Mouse (Mus musculus) neural tube, embryonic 12.5 days (tissue): ENCODE measurements around the gene Gm44596. TPM values are rescaled to one million over a fixed set of nuclear protein-coding genes. Genes with fewer than 3 reads are reported as not detected.

Source experiments
- polyA plus RNA-seq: library from polyadenylated mRNA; unstranded; fragments of >200 nt; fragmentation: Nextera tagmentation; extraction: Ambion mirVana; gene quantifications from 2 replicates; pipeline ENCODE4 v1.2.1, GENCODE M21; 2016

Gene Gm44596
- polyA plus RNA-seq, 1 experiment from 2014 or later = not detected

Other genes with a start within 250 kb of the Gm44596 start
- 57.5 and 58.4 TPM in 2 replicates for gene Tspan9, start 231.9 kb upstream of the Gm44596 start, polyA plus RNA-seq
- gene Tead4, start 74.7 kb upstream of the Gm44596 start, polyA plus RNA-seq = 1.6 TPM in 2 replicates
- 18.9 and 20.5 TPM in 2 replicates for gene Tulp3, start 19.7 kb upstream of the Gm44596 start, polyA plus RNA-seq
- 147 and 154 TPM in 2 replicates for gene Rhno1, start 12.6 kb upstream of the Gm44596 start, polyA plus RNA-seq
- 32.0 and 36.8 TPM in 2 replicates for gene Foxm1, start 12.5 kb upstream of the Gm44596 start, polyA plus RNA-seq
- 0.17 and 0.34 TPM in 2 replicates for gene Tex52, start within 50 bp of the Gm44596 start, polyA plus RNA-seq
- 4.6 and 4.8 TPM in 2 replicates for gene Nrip2, start 23.8 kb downstream of the Gm44596 start, polyA plus RNA-seq
- gene Itfg2, start 49.4 kb downstream of the Gm44596 start, polyA plus RNA-seq = 38.6 and 38.8 TPM in 2 replicates
- gene Fkbp4, start 63.2 kb downstream of the Gm44596 start, polyA plus RNA-seq = 404 and 410 TPM in 2 replicates
- gene Pzp, start 151.2 kb downstream of the Gm44596 start, polyA plus RNA-seq = not detected in 2 replicates
- not detected in 2 replicates for gene A2ml1, start 206.1 kb downstream of the Gm44596 start, polyA plus RNA-seq
- gene Klrb1a, start 248.0 kb downstream of the Gm44596 start, polyA plus RNA-seq = not detected in 2 replicates